Mouse (Mus musculus): ENCODE results near the gene Gtf2a2.

GRCm38 (mm10) chr9:69989303-69990121 lies 22.8 kb upstream of the Gtf2a2 start, which contains the start of gene Bnip2:
- TF ChIP-seq CTCF (IDR thresholded peaks at IDR 0.05) (peak; percentile 23), POLR2A (IDR thresholded peaks at IDR 0.05; ENCODE audit: insufficient read depth, low read depth, low read length) (peak; percentile 97), EP300 (IDR thresholded peaks at IDR 0.05; ENCODE audit: insufficient read depth, low read depth, low read length) (peak; percentile 57; the same call in 1 of the 2 replicates)

Data from heart, adult 2 months (tissue).